Mouse (Mus musculus): ENCODE results near the gene Supt20. TPM values are rescaled to one million over a fixed set of nuclear protein-coding genes. Genes with fewer than 3 reads are reported as not detected.

The Supt20 gene
- polyA plus RNA-seq (2012; rRNA removed), result 43.9 and 50.1 TPM in 2 replicates

- no peaks in the 10 kb centered on the region for H3K4me1 ChIP-seq (ENCODE audit: control insufficient read depth, insufficient read depth, low read length)
- peak within 1 kb of the TSS; percentile 91 for H3K4me3 ChIP-seq (replicated peaks; ENCODE audit: extremely low read depth, low read depth, low read length)
- DNase-seq, result peak; percentile 88
- no peak for TF ChIP-seq CTCF (IDR thresholded peaks at IDR 0.05; ENCODE audit: insufficient read depth, low read length)
- TF ChIP-seq POLR2A (IDR thresholded peaks at IDR 0.05; ENCODE audit: borderline replicate concordance, extremely low read depth, low read depth, low read length), result peak; percentile 76; the same call in 1 of the 2 replicates
- 1% methylated on average over 65 of the region's 65 CpGs for WGBS
Measured at GRCm38 (mm10) chr3:54692202-54693055, at the start of gene Supt20. Gene Supt20, plus strand, starts transcription at chr3:54692807.

- 92% methylated on average over 1 of the region's 1 CpGs for WGBS
- no peak overlapping the region for H3K4me3 ChIP-seq (replicated peaks; ENCODE audit: extremely low read depth, low read depth, low read length)
- TF ChIP-seq POLR2A (IDR thresholded peaks at IDR 0.05; ENCODE audit: borderline replicate concordance, extremely low read depth, low read depth, low read length) (no peak), CTCF (IDR thresholded peaks at IDR 0.05; ENCODE audit: insufficient read depth, low read length) (no peak)
Measured at GRCm38 (mm10) chr3:54642851-54643250, 49.8 kb upstream of the Supt20 start.

GRCm38 (mm10) chr3:54647583-54647982 is 45.0 kb upstream of the Supt20 start:
- WGBS, result 64% methylated on average over 2 of the region's 2 CpGs
- DNase-seq, result no peak
- Histone ChIP-seq H3K4me3 (replicated peaks; ENCODE audit: extremely low read depth, low read depth, low read length) (no peak overlapping the region), H3K4me1 (ENCODE audit: control insufficient read depth, insufficient read depth, low read length) (no peaks in the 10 kb centered on the region)
- TF ChIP-seq POLR2A (IDR thresholded peaks at IDR 0.05; ENCODE audit: borderline replicate concordance, extremely low read depth, low read depth, low read length), result no peak
- TF ChIP-seq CTCF (IDR thresholded peaks at IDR 0.05; ENCODE audit: insufficient read depth, low read length), result no peak

More at GRCm38 (mm10) chr3:54642851-54643250, 49.8 kb upstream of the Supt20 start:
- no peak for DNase-seq
- H3K4me1 ChIP-seq (ENCODE audit: control insufficient read depth, insufficient read depth, low read length), result no peaks in the 10 kb centered on the region

GRCm38 (mm10) chr3:54651576-54651975 is 41.0 kb upstream of the Supt20 start:
- DNase-seq, result no peak
- no peaks in the 10 kb centered on the region for H3K4me1 ChIP-seq (ENCODE audit: control insufficient read depth, insufficient read depth, low read length)
- TF ChIP-seq POLR2A (IDR thresholded peaks at IDR 0.05; ENCODE audit: borderline replicate concordance, extremely low read depth, low read depth, low read length) (no peak), CTCF (IDR thresholded peaks at IDR 0.05; ENCODE audit: insufficient read depth, low read length) (no peak)
- 81% methylated on average over 4 of the region's 4 CpGs for WGBS
- no peak overlapping the region for H3K4me3 ChIP-seq (replicated peaks; ENCODE audit: extremely low read depth, low read depth, low read length)

GRCm38 (mm10) chr3:54654169-54654568 is 38.4 kb upstream of the Supt20 start:
- no peak overlapping the region for H3K4me3 ChIP-seq (replicated peaks; ENCODE audit: extremely low read depth, low read depth, low read length)
- H3K4me1 ChIP-seq (ENCODE audit: control insufficient read depth, insufficient read depth, low read length), result no peaks in the 10 kb centered on the region
- DNase-seq, result no peak
- WGBS, result 90% methylated on average over 1 of the region's 1 CpGs
- TF ChIP-seq POLR2A (IDR thresholded peaks at IDR 0.05; ENCODE audit: borderline replicate concordance, extremely low read depth, low read depth, low read length), result no peak
- no peak for TF ChIP-seq CTCF (IDR thresholded peaks at IDR 0.05; ENCODE audit: insufficient read depth, low read length)

- 76% methylated on average over 3 of the region's 3 CpGs for WGBS
- Histone ChIP-seq H3K4me3 (replicated peaks; ENCODE audit: extremely low read depth, low read depth, low read length) (no peak overlapping the region), H3K4me1 (ENCODE audit: control insufficient read depth, insufficient read depth, low read length) (no peaks in the 10 kb centered on the region)
- no peak for DNase-seq
- TF ChIP-seq POLR2A (IDR thresholded peaks at IDR 0.05; ENCODE audit: borderline replicate concordance, extremely low read depth, low read depth, low read length) (no peak), CTCF (IDR thresholded peaks at IDR 0.05; ENCODE audit: insufficient read depth, low read length) (no peak)
Measured at GRCm38 (mm10) chr3:54657090-54657489, 35.5 kb upstream of the Supt20 start.

- 73% methylated on average over 6 of the region's 6 CpGs for WGBS
- DNase-seq, result no peak
- TF ChIP-seq POLR2A (IDR thresholded peaks at IDR 0.05; ENCODE audit: borderline replicate concordance, extremely low read depth, low read depth, low read length) (no peak), CTCF (IDR thresholded peaks at IDR 0.05; ENCODE audit: insufficient read depth, low read length) (no peak)
- Histone ChIP-seq H3K4me3 (replicated peaks; ENCODE audit: extremely low read depth, low read depth, low read length) (no peak overlapping the region), H3K4me1 (ENCODE audit: control insufficient read depth, insufficient read depth, low read length) (no peaks in the 10 kb centered on the region)
Measured at GRCm38 (mm10) chr3:54657888-54658626, 34.5 kb upstream of the Supt20 start.

- DNase-seq, result no peak
- H3K4me3 ChIP-seq (replicated peaks; ENCODE audit: extremely low read depth, low read depth, low read length), result no peak overlapping the region
- no peaks in the 10 kb centered on the region for H3K4me1 ChIP-seq (ENCODE audit: control insufficient read depth, insufficient read depth, low read length)
- WGBS, result 83% methylated on average over 2 of the region's 2 CpGs
- no peak for TF ChIP-seq CTCF (IDR thresholded peaks at IDR 0.05; ENCODE audit: insufficient read depth, low read length)
- TF ChIP-seq POLR2A (IDR thresholded peaks at IDR 0.05; ENCODE audit: borderline replicate concordance, extremely low read depth, low read depth, low read length), result no peak
Measured at GRCm38 (mm10) chr3:54659736-54660135, 32.9 kb upstream of the Supt20 start.

GRCm38 (mm10) chr3:54662411-54662810 is 30.2 kb upstream of the Supt20 start:
- Histone ChIP-seq H3K4me3 (replicated peaks; ENCODE audit: extremely low read depth, low read depth, low read length) (no peak overlapping the region), H3K4me1 (ENCODE audit: control insufficient read depth, insufficient read depth, low read length) (no peaks in the 10 kb centered on the region)
- 53% methylated on average over 5 of the region's 5 CpGs for WGBS
- no peak for DNase-seq
- TF ChIP-seq POLR2A (IDR thresholded peaks at IDR 0.05; ENCODE audit: borderline replicate concordance, extremely low read depth, low read depth, low read length) (no peak), CTCF (IDR thresholded peaks at IDR 0.05; ENCODE audit: insufficient read depth, low read length) (no peak)

Measured in lung, adult 2 months (tissue).